Mouse (Mus musculus) CH12.LX (cell line): ENCODE data around the gene Foxk1.

Experiments
- CTCF ChIP-seq, 2 experiments: IDR thresholded peaks in 1 of 2; conservative IDR thresholded peaks in 1 of 2; 2 replicates each; pipeline ENCODE4 v1.5.1; 2011 to 2012; ENCODE audit warnings: low read depth in 2 of 2, low read length in 2 of 2, improper control_type of control experiment in 1 of 2, inconsistent platforms in 1 of 2, mild to moderate bottlenecking in 1 of 2, moderate library complexity in 1 of 2
- GABPA ChIP-seq: IDR thresholded peaks from 2 replicates; pipeline ENCODE4 v1.6.1; 2012; ENCODE audit warnings: low read depth, low read length, improper control_type of control experiment, inconsistent platforms; ENCODE audit not compliant: insufficient replicate concordance
- MAZ ChIP-seq: IDR thresholded peaks from 2 replicates; pipeline ENCODE4 v1.6.1; 2012; ENCODE audit warnings: low read depth, mild to moderate bottlenecking, inconsistent platforms, low read length, improper control_type of control experiment, moderate library complexity
- POLR2A ChIP-seq: IDR thresholded peaks from 2 replicates; pipeline ENCODE4 v1.6.1; 2011; ENCODE audit warnings: low read depth, mild to moderate bottlenecking, improper control_type of control experiment, low read length
- TCF12 ChIP-seq: IDR thresholded peaks from 2 replicates; pipeline ENCODE4 v1.6.1; 2014; ENCODE audit warnings: low read depth, mild to moderate bottlenecking, inconsistent platforms, low read length, improper control_type of control experiment
- USF1 ChIP-seq: IDR thresholded peaks from 2 replicates; pipeline ENCODE4 v1.6.1; 2014; ENCODE audit warnings: low read depth, mild to moderate bottlenecking, inconsistent platforms, low read length, improper control_type of control experiment
- USF2 ChIP-seq: conservative IDR thresholded peaks from 2 replicates; pipeline ENCODE4 v1.6.1; 2011; ENCODE audit warnings: low read depth, low read length, improper control_type of control experiment

DNA sequence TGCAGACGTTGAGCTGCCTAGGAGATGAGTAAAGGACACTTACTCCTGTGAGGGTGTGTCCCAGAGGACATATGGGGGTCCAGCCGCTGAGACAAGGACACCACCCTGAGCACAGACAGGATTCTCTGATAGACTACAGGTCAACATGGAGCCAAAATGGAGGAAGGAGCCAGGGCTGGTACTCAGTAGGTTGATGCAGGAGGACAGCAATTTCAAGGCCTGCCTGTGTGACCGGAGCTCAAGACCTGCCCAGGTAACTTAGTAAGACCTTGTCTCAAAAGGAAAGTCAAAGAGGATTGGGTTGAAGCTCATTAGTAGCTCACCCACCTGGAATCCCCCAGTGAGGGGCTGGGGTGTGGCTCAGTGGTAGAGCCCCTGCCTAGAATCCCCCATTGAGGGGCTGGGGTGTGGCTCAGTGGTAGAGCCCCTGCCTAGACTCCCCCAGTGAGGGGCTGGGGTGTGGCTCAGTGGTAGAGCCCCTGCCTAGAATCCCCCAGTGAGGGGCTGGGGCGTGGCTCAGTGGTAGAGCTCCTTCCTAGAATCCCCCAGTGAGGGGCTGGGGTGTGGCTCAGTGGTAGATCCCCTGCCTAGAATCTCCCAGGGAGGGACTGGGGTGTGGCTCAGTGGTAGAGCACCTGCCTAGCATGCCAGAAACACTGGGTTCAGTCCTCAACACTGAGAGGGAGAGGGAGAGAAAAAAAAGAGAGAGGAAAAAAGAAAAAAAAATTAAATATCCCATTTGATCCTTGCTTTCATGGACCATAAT is 30.7 kb upstream of the Foxk1 start:
- no peak for TF ChIP-seq GABPA
- no peak for TF ChIP-seq TCF12
- no peak for TF ChIP-seq USF2
- no peak for TF ChIP-seq CTCF (conservative IDR thresholded peaks at IDR 0.05 in 1 of 2, IDR thresholded peaks at IDR 0.05 in 1 of 2; ENCODE audit: low read depth in 2 of 2, low read length in 2 of 2)
- no peak for TF ChIP-seq MAZ
- no peak for TF ChIP-seq POLR2A
- TF ChIP-seq USF1: no peak
